Mouse (Mus musculus): Measurements from ENCODE around the gene Clasp2.

Clasp2 gene

DNA sequence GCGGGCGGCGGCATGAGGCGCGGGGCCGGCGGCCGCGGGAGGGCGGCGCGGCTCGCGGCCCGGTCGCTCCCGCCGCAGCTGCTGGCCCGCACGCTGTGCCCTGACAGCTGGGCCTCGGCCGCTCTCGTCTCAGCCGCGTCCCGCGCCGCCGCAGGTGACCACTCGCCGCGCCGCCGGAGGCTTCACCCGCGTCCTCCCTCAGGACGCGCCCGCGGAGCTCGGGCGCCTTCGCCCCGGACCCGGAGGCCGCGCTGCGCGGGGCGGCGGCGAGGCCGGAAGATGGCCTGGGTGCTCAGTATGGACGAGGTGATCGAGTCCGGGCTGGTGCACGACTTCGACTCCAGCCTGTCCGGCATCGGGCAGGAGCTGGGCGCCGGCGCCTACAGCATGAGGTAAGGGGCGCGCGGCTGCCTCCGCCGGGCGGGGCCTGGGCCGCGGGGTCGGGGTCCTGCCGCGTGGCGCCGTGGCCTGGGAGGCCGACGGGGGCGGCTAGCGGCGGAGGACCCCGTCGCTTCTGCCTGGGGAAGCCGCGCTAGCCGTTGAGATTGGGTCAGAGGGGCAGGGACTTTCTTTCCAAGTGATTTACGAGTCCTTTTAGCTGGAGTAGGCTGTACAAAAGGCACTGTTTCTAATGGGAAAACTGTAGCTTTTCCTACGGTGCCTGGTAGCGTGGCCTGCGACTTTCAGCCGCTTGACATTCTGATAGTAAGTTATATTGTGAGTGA is 190.3 kb downstream of the Clasp2 start:
- DNase-seq (ENCODE audit: low spot score): no peak

DNA sequence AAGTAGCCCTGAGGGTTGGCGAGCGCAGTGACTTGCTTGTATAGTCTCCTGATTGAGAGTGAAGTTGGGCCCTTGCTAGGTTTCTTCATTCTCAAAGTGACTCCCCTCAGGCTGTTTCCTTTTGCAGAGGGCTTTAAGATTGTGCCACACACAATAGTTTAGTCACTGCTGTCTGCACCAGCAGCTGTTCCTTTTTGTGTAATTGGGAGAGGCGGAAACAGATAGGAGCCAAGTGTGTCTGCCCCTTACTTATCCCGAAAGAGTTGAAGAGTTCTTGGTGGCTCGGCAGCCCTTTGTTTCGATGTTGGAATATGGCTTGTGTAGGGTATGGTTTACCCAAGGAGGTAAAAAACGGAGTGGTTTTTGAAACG is 190.8 kb downstream of the Clasp2 start:
- DNase-seq (ENCODE audit: low spot score): no peak

DNA sequence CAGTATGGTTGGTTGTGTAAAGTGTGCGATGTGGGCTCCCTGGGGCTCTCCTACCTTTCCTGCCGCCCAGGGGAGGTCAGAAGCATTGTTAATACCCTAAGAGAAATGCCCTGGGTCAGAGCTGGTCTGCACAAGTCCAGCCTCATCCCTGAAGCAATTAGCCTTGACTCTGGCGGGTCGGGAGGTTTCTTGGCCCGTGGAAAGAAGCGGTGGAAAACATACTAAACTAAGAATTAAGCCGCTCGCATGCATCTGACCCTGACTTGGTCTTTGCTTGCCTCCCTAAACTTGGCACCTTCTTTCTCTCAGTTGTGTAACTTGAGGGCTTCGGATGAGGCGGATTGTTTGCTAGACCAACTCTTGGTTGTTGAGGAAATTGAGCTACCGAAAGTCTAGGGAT is 191.2 kb downstream of the Clasp2 start:
- no peak for DNase-seq (ENCODE audit: low spot score)

DNA sequence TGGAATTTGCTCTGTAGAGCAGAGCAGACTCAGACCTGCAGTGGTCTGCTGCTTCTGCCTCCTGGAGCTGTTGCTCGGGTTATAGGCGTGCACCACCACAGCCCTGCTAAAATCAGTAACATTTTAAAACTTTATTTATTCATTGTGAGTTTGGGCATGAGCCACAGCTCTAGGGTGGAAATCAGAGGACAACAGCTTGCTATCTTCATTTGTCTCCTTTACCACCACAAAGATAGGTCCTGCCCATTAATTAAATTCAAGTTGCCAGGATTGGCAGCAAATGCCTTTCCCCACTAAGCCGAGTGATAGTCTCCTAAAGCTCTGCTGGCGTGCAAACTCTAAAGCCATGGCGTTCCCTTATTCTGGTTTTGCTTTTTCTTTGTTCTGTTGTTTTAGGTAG is 194.4 kb downstream of the Clasp2 start:
- no peak for DNase-seq (ENCODE audit: low spot score)

DNA sequence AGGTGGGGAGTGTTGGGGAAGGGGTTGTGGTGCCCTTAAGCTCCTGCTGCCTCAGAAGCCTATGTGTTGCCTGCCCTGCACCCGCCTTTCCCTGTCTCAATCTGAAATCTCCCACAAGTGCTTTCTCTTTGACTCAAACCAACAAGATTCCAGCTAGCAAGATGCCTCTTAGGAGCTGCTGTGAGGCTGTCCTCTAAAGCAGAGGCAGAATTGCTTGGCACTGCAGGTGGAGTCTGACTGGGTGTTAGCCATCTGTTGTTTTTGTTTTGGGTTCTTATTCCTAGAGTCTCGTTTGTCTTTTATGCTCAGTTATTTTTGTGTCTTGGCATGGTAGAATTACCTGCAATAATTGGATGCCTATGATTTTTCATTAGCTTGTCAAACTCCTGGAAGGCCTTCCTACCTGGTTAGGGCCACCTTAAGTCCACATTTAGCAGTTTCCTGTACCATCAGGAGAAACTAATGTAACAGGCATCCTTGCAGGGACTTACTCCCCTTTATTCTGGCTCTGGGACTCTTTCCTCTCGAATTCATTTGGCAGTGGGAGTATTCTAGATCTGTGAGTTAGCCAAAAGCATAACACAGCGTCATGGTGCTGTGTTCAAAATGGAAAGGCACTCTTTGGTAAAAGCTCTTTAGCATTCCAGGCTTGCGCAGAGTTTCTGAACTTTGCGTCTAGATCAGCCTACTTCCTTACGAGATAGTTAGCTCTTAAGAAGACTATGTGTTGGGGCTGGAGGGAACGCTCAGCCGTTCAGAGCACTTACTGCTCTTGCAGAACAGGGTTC is 198.0 kb downstream of the Clasp2 start:
- no peak for DNase-seq (ENCODE audit: low spot score)

DNA sequence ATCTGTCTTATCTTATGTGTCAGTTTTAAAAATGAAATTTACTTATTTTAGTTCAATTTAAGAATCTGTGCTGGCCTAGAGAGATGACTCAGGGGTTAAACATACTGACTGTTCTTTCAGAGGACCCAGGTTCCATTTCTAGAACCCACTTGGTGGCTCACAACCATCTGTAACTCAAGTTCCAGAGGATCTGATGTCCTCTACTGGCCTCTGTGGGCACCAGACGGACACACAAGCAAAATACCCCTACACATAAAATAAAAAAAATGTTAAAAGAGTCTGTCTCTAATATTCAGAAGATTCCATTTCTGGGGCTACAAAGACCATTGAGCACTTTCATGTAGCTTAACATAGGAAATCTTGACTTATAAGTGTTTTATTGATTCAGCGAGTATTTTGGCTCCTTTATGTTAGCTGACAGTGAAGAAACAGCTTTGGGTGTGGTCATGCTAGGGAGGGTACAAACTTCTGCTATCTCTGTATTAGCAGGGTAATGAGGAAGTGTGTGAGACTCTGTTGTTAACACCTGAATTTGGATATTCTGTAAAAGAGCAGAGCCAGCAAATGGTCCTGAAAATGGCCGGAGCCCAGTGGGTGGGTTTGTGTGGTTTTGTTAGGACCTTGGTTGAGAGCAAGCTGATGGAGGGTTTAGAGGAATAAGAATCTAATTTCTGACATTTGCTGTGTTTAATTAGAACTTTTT is 200.0 kb downstream of the Clasp2 start:
- DNase-seq (ENCODE audit: low spot score): no peak

DNA sequence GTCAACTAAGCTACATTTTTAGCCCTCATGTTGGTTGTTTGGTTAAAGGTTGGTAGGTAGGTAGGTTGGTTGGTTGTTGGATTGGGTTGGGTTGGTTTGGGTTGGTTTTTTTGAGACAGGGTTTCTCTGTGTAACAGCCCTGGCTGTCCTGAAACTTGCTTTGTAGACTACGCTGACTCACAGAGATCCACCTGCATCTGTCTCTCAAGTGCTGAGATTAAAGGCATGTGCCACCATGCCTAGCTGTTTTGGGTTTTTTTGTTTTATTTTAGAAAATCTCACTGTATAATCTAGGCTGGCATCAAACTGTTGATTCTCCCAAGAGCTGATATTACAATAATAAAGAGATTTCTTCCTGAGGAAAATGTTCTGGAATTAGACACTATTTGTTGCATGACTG is 202.1 kb downstream of the Clasp2 start:
- DNase-seq (ENCODE audit: low spot score): no peak

DNA sequence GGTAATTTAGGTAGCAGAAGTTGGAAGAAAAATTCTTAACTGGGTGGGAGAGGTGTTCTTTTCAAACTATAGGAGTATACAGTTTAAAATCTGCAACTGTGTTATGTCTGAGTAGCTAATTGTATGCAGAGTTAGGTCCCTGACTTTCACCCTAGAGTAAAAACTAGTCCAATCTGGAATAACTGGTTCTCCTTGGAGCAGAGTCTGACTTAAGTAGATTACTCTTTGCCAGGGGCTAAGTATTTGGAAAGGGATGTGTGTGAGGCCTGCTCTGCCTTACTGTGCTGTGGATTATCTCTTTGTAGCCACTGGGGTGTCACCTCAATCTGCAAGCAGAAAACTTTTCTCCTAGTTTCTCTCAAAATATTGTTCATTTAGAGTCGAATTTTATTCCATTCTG is 205.9 kb downstream of the Clasp2 start:
- no peak for DNase-seq (ENCODE audit: low spot score)

DNA sequence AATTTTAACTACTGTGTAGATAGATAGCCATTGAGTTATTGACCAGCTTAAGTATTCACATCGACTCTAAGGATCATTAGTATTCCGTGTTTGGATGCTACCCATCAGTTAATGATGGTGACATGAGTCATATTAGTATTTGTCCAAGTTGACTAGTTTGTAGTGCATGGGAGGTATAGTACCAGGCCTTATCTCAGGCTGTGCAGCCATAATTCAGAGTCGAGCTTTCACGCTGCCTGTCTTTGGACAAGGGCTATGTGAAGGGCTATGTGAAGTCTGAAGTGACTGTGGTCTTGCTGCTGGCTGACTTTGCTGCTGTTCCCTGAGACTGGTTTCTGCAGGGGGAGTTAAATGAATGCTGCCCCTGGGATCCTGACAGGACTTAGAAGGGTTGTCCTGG is 216.5 kb downstream of the Clasp2 start:
- DNase-seq (ENCODE audit: low spot score): no peak

DNA sequence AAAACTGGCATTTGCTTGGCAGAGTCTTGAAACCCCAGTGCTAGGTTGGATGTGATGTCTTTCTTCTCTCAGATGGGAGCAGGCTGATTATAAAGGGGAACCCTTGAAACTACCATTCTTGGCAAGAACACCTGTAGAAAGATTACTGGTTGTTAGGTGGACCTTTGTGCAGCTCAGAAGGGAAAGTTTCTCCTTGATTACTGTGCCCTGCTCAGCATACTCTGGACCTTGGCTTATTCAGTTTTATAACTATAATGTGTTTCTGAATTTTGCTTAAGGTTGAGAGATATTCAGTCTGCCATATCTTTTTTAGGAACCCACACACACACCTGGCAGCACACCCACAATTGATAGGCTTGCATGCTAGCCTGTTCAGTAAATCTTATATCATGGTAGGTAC is 222.4 kb downstream of the Clasp2 start:
- DNase-seq (ENCODE audit: low spot score): no peak

DNA sequence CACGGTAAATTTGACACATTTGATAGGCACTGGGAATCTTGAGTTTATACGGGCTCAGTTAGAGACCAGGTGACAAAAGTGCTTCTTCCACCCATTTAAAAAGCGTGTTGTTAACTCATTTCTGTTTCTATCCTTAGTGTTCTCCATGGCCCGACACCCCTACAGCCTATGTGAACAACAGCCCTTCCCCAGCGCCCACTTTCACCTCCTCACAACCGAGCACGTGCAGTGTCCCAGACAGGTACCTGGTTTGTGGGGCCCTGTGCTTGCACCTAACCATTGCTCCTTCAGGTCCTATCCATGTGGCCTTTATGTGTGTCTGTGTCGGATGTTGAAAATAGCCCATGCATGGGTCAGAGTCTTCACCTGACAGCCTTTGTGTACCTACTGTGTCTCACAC is 223.1 kb downstream of the Clasp2 start:
- no peak for DNase-seq (ENCODE audit: low spot score)

DNA sequence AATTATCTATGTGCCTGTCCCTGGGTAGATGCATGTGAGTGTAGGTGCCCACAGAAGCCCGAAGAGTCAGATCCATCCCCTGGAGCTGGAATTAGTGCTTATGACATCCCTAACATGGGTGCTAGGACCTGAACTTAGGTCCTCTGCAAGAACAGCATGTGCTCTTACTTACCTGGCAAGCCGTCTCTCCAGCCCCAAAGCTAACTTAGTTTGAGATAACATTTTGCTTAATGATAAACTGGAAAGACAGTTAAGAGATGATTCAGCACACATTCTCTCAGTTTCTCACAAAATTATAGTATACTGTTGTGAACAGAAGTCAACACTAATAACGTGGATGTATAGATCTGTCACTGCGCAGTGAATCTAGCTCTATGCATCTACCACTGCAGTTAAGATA is 225.6 kb downstream of the Clasp2 start:
- no peak for DNase-seq (ENCODE audit: low spot score)

DNA sequence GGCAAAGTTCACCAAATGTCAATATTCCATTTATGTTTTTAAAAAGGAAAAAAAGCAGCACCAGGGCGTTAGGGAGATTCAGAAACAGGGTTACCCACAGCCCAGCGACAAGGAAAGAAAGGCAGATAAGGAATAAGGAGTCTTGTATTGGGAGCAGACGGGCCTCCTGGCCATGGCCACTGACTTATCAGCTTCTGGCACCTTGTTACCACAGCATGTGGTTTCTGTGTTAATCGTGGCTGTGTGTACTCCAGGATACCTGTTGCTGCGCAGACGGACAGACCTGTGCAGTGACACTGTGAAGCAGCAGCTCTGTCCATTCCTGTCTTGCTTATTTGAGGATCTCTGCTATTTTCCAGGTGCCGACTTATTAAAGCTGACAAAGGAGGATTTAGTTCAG is 227.7 kb downstream of the Clasp2 start:
- no peak for DNase-seq (ENCODE audit: low spot score)
